Mouse (Mus musculus): ENCODE measurements around the gene Cfl1.

The Cfl1 gene

DNA sequence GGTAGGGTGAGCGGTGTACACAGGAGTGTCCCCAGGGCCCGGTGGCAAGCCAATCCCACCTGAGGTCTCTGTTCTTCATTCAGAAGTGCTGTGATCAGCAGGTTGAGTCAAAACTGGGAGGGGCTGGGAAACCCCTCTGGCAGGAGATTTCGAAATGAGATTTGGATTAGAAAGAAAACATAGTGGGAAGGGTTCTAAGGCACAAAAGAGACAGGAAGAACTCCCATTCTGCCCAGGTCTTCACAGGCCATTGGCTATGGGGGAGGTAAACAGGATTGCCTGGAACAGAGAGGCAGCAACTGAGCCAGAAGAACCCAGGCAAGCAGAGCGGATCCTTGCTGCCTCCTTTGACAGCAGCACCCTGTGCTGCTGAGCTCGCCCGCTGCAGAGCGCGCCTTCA lies 48.5 kb downstream of the Cfl1 start:
- no peak for DNase-seq

- no peak for DNase-seq
Observed at GRCm38 (mm10) chr19:5543362-5543761, 53.1 kb downstream of the Cfl1 start.

DNA sequence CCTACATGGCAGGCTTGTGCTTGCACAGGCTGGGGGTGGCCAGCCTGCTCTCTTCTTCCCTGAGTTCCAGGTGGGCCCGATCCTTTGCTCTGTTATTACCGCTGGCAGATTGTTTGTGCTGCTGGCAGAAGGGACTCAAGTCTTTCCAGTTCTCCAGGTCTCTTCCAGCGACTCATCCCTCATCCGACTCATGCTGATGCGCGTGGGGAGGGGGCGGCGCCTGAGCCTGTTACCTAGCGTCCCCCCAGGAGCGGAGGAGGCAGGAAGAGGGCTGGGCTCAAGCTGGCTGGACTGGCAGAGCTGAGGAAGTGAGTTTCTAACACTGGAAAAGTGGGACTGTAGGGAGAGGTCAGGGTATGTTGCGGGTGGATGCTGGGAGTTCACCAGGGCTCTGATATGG lies 53.8 kb downstream of the Cfl1 start:
- DNase-seq: no peak
